Mouse (Mus musculus) lung, embryonic 14.5 days (tissue): ENCODE results near the gene A630095N17Rik. TPM values are rescaled to one million over a fixed set of nuclear protein-coding genes. Genes with fewer than 3 reads are reported as not detected.
A peak's percentile ranks its signal among the peaks of the same experiment; 100 is the strongest.

Source experiments
- ATAC-seq: fragments of 200-750 bp; cut with Nextera tagmentation; 2 replicates; pipeline ENCODE4 v1.8.0; 2017; ENCODE audit warnings: mild to moderate bottlenecking, moderate TSS enrichment, moderate library complexity; ENCODE audit not compliant: insufficient read depth
- DNase-seq: peaks from one replicate; pipeline ENCODE4 v3.0.0-alpha.2; 2015
- H3K27ac ChIP-seq: fragments of 300-500 bp; sonication (generic); 2 replicates; pipeline ENCODE4 v1.5.1; 2014; ENCODE audit warnings: low read depth, mild to moderate bottlenecking, moderate library complexity
- H3K27me3 ChIP-seq: fragments of 300-500 bp; sonication (generic); 2 replicates; pipeline ENCODE4 v1.6.1; 2014; ENCODE audit warnings: low read length, control low read depth; ENCODE audit not compliant: insufficient read depth
- H3K36me3 ChIP-seq: fragments of 300-500 bp; sonication (generic); 2 replicates; pipeline ENCODE4 v1.6.1; 2014; ENCODE audit warnings: control low read depth; ENCODE audit not compliant: insufficient read depth
- H3K4me1 ChIP-seq: fragments of 300-500 bp; sonication (generic); 2 replicates; pipeline ENCODE4 v1.6.1; 2014; ENCODE audit warnings: antibody characterized with exemption, control low read depth; ENCODE audit not compliant: insufficient read depth
- H3K4me2 ChIP-seq: fragments of 300-500 bp; sonication (generic); 2 replicates; pipeline ENCODE4 v1.6.1; 2014; ENCODE audit warnings: mild to moderate bottlenecking
- H3K4me3 ChIP-seq: fragments of 300-500 bp; sonication (generic); 2 replicates; pipeline ENCODE4 v1.5.1; 2014; ENCODE audit warnings: low read depth, low read length
- H3K9ac ChIP-seq: fragments of 300-500 bp; sonication (generic); 2 replicates; pipeline ENCODE4 v1.6.1; 2014
- H3K9me3 ChIP-seq: fragments of 300-500 bp; sonication (generic); 2 replicates; pipeline ENCODE4 v1.6.1; 2016; ENCODE audit warnings: low read depth, low read length, control low read depth
- CTCF ChIP-seq: IDR thresholded peaks from 2 replicates; pipeline ENCODE4 v1.5.1; 2016; ENCODE audit warnings: antibody characterized with exemption, low read depth
- WGBS: fragments of 180-500 bp; shearing (Covaris S2); extraction: QIAGEN DNeasy Blood & Tissue Kit; methylation state at CpG from one replicate; pipeline ENCODE4 v1.1.7; 2014; 5-methylcytosine and 5-hydroxymethylcytosine counted together
- polyA plus RNA-seq: library from polyadenylated mRNA; unstranded; fragments of >200 nt; fragmentation: Nextera tagmentation; extraction: Ambion mirVana; gene quantifications from 2 replicates; pipeline ENCODE4 v1.2.1, GENCODE M21; 2014

The A630095N17Rik gene
- polyA plus RNA-seq, result not detected in 2 replicates

GRCm38 (mm10) chr1:75231664-75232152 is at the start of gene A630095N17Rik:
TSS of gene A630095N17Rik (minus strand) at chr1:75232102.
- WGBS, result 71% methylated on average over 5 of the region's 5 CpGs
- no peak for TF ChIP-seq CTCF
- H3K4me2 ChIP-seq, result no peak within 1 kb of the TSS
- DNase-seq (no peak), ATAC-seq (no peak)
- H3K27me3 ChIP-seq, result no peaks in the 10 kb centered on the region
- H3K9ac ChIP-seq, result no peak within 1 kb of the TSS
- H3K27ac ChIP-seq, result no peak within 1 kb of the TSS
- no peaks in the 10 kb centered on the region for H3K4me1 ChIP-seq
- no peaks in the 10 kb centered on the region for H3K36me3 ChIP-seq
- no peaks in the 10 kb centered on the region for H3K9me3 ChIP-seq
- no peak within 1 kb of the TSS for H3K4me3 ChIP-seq

- WGBS, result 8% methylated on average over 13 of the region's 13 CpGs
Observed at GRCm38 (mm10) chr1:75278228-75278627, 46.3 kb upstream of the A630095N17Rik start, which contains the start of gene Resp18. TSS of gene Resp18 (minus strand) at chr1:75278415.

GRCm38 (mm10) chr1:75277195-75278188 is 45.6 kb upstream of the A630095N17Rik start:
- H3K27me3 ChIP-seq, result peaks cover 13% of the 10 kb centered on the region
- 8% methylated on average over 23 of the region's 23 CpGs for WGBS
- no peak for TF ChIP-seq CTCF
- no peaks in the 10 kb centered on the region for H3K9me3 ChIP-seq
- H3K4me1 ChIP-seq, result no peaks in the 10 kb centered on the region
- DNase-seq, result peak; percentile 88
- H3K36me3 ChIP-seq, result no peaks in the 10 kb centered on the region
- H3K9ac ChIP-seq, result no peak overlapping the region
- no peak for ATAC-seq
- H3K4me3 ChIP-seq, result no peak overlapping the region
- no peak overlapping the region for H3K4me2 ChIP-seq
- H3K27ac ChIP-seq, result no peak overlapping the region

More at GRCm38 (mm10) chr1:75278228-75278627, 46.3 kb upstream of the A630095N17Rik start, which contains the start of gene Resp18:
- Histone ChIP-seq H3K9ac (no peak within 1 kb of the TSS), H3K9me3 (no peaks in the 10 kb centered on the region), H3K4me3 (no peak within 1 kb of the TSS), H3K4me2 (no peak within 1 kb of the TSS), H3K36me3 (no peaks in the 10 kb centered on the region), H3K27me3 (peaks cover 13% of the 10 kb centered on the region), H3K27ac (no peak within 1 kb of the TSS), H3K4me1 (no peaks in the 10 kb centered on the region)
- DNase-seq (no peak), ATAC-seq (no peak)
- TF ChIP-seq CTCF, result no peak

- TF ChIP-seq CTCF, result no peak
- Histone ChIP-seq H3K36me3 (no peaks in the 10 kb centered on the region), H3K4me1 (no peaks in the 10 kb centered on the region), H3K4me2 (no peak within 1 kb of the TSS), H3K27me3 (peaks cover 24% of the 10 kb centered on the region), H3K27ac (no peak within 1 kb of the TSS), H3K4me3 (no peak within 1 kb of the TSS), H3K9ac (no peak within 1 kb of the TSS), H3K9me3 (no peaks in the 10 kb centered on the region)
- ATAC-seq (no peak), DNase-seq (no peak)
- WGBS, result 11% methylated on average over 32 of the region's 32 CpGs
Observed at GRCm38 (mm10) chr1:75264091-75264880, 32.4 kb upstream of the A630095N17Rik start, which contains the start of gene Ptprn. TSS of gene Ptprn (minus strand) at chr1:75264502.

- ATAC-seq, result no peak
Observed at GRCm38 (mm10) chr1:75262969-75263951, 31.4 kb upstream of the A630095N17Rik start.

GRCm38 (mm10) chr1:75261278-75261677 is 29.4 kb upstream of the A630095N17Rik start:
- Histone ChIP-seq H3K4me3 (no peak overlapping the region), H3K9ac (no peak overlapping the region), H3K4me1 (no peaks in the 10 kb centered on the region), H3K9me3 (no peaks in the 10 kb centered on the region), H3K27me3 (peaks cover 24% of the 10 kb centered on the region), H3K4me2 (no peak overlapping the region), H3K36me3 (no peaks in the 10 kb centered on the region), H3K27ac (no peak overlapping the region)
- no peak for TF ChIP-seq CTCF
- no peak for DNase-seq
- no peak for ATAC-seq

More at GRCm38 (mm10) chr1:75262969-75263951, 31.4 kb upstream of the A630095N17Rik start:
- no peak for TF ChIP-seq CTCF
- no peak overlapping the region for H3K27ac ChIP-seq
- DNase-seq, result peak; percentile 94
- WGBS, result 2% methylated on average over 40 of the region's 40 CpGs
- no peak overlapping the region for H3K4me2 ChIP-seq
- H3K4me1 ChIP-seq, result no peaks in the 10 kb centered on the region
- H3K9ac ChIP-seq, result no peak overlapping the region
- peaks cover 24% of the 10 kb centered on the region for H3K27me3 ChIP-seq
- no peak overlapping the region for H3K4me3 ChIP-seq
- H3K9me3 ChIP-seq, result no peaks in the 10 kb centered on the region
- no peaks in the 10 kb centered on the region for H3K36me3 ChIP-seq
